Mouse (Mus musculus) liver, embryonic 16.5 days (tissue): ENCODE data around the gene Frat1. TPM values are rescaled to one million over a fixed set of nuclear protein-coding genes. Genes with fewer than 3 reads are reported as not detected.

Experiments used
- ATAC-seq: fragments of 200-750 bp; cut with Nextera tagmentation; 2 replicates; pipeline ENCODE4 v1.8.0; 2017; ENCODE audit warnings: low read depth, mild to moderate bottlenecking, moderate number of reproducible peaks, moderate library complexity
- H3K27ac ChIP-seq: fragments of 300-500 bp; sonication (generic); 2 replicates; pipeline ENCODE4 v1.5.1; 2014; ENCODE audit warnings: mild to moderate bottlenecking, low read length
- H3K27me3 ChIP-seq: fragments of 300-500 bp; sonication (generic); 2 replicates; pipeline ENCODE4 v1.6.1; 2014; ENCODE audit warnings: low read depth, low read length, mixed read lengths; ENCODE audit not compliant: control insufficient read depth, insufficient read depth
- H3K36me3 ChIP-seq: fragments of 300-500 bp; sonication (generic); 2 replicates; pipeline ENCODE4 v1.6.1; 2014; ENCODE audit warnings: mild to moderate bottlenecking; ENCODE audit not compliant: control insufficient read depth, insufficient read depth
- H3K4me1 ChIP-seq: fragments of 300-500 bp; sonication (generic); 2 replicates; pipeline ENCODE4 v1.6.1; 2014; ENCODE audit warnings: low read depth, low read length, mixed read lengths; ENCODE audit not compliant: control insufficient read depth
- H3K4me2 ChIP-seq: fragments of 300-500 bp; sonication (generic); 2 replicates; pipeline ENCODE4 v1.6.1; 2014; ENCODE audit warnings: low read depth, low read length, mixed read lengths
- H3K4me3 ChIP-seq: fragments of 300-500 bp; sonication (generic); 2 replicates; pipeline ENCODE4 v1.5.1; 2014; ENCODE audit warnings: low read depth, mild to moderate bottlenecking, low read length
- H3K9ac ChIP-seq: fragments of 300-500 bp; sonication (generic); 2 replicates; pipeline ENCODE4 v1.6.1; 2014; ENCODE audit warnings: low read depth, low read length
- H3K9me3 ChIP-seq: fragments of 300-500 bp; sonication (generic); replicated peaks from 2 replicates; pipeline ENCODE4 v1.6.1; 2016; ENCODE audit warnings: low read length; ENCODE audit not compliant: control insufficient read depth
- WGBS: fragments of 180-500 bp; shearing (Covaris S2); extraction: QIAGEN DNeasy Blood & Tissue Kit; methylation state at CpG from one replicate; pipeline ENCODE4 v1.1.7; 2014; ENCODE audit not compliant: insufficient replicate concordance; 5-methylcytosine and 5-hydroxymethylcytosine counted together
- polyA plus RNA-seq: library from polyadenylated mRNA; unstranded; fragments of >200 nt; fragmentation: Nextera tagmentation; extraction: Ambion mirVana; gene quantifications from 2 replicates; pipeline ENCODE4 v1.2.1, GENCODE M21; 2015

The Frat1 gene
- polyA plus RNA-seq, 1 experiment from 2014 or later: 8.3 TPM

GRCm38 (mm10) chr19:41822589-41822988 is 7.2 kb upstream of the Frat1 start:
- Histone ChIP-seq H3K36me3 (no peaks in the 10 kb centered on the region), H3K4me1 (peaks cover 6% of the 10 kb centered on the region), H3K9ac (no peak overlapping the region), H3K27me3 (no peaks in the 10 kb centered on the region), H3K27ac (no peak overlapping the region), H3K9me3 (no peaks in the 10 kb centered on the region), H3K4me2 (no peak overlapping the region), H3K4me3 (no peak overlapping the region)
- ATAC-seq: peak; percentile 30; the same call in 1 of the 2 replicates
- 27% methylated on average over 1 of the region's 1 CpGs for WGBS

DNA sequence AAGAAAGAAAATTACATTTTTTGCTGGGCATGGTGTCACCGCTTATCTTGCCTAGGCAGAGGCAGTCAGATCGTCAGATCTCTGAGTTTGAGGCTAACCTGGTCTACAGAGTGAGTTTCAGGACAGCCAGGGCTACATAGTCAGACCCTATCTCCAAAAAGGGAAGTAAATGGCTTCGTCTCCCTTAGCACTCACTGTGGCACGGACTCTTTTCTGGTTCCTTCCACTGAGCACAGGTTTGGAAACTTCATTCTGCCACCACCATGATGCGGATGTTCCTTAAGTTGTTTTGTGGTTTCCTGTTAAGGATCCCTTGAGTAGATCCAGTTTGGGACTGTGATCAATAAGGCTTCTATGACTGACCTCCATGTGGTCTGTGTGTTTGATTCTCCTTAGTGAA is 4.8 kb upstream of the Frat1 start:
- Histone ChIP-seq H3K27ac (no peak overlapping the region), H3K4me3 (no peak overlapping the region), H3K4me2 (no peak overlapping the region), H3K9me3 (no peaks in the 10 kb centered on the region), H3K9ac (no peak overlapping the region), H3K4me1 (peaks cover 13% of the 10 kb centered on the region), H3K27me3 (no peaks in the 10 kb centered on the region), H3K36me3 (no peaks in the 10 kb centered on the region)
- no peak for ATAC-seq
- WGBS: 45% methylated on average over 5 of the region's 5 CpGs

DNA sequence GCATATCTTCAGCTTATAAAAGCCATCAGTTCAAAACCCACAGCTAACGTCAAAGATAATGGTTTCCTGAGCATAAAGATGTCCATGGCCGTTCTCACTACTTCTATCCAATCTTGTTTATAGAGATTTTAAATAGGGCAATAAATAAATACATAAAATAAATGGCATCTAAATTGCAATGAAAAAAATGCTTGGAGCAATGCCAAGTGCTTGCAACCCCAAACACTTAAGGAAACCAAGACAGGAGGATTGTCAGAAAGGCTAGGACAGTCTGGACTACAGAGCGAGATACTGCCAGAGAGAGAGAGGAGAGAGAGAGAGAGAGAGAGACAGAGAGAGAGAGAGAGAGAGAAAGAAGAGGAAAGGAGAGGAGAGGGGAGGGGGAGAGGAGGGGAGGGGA is 3.2 kb upstream of the Frat1 start:
- Histone ChIP-seq H3K27me3 (no peaks in the 10 kb centered on the region), H3K9me3 (no peaks in the 10 kb centered on the region), H3K4me3 (no peak overlapping the region), H3K27ac (no peak overlapping the region), H3K36me3 (no peaks in the 10 kb centered on the region), H3K4me1 (peaks cover 17% of the 10 kb centered on the region), H3K4me2 (no peak overlapping the region), H3K9ac (no peak overlapping the region)
- WGBS: 44% methylated on average over 3 of the region's 3 CpGs
- no peak for ATAC-seq

DNA sequence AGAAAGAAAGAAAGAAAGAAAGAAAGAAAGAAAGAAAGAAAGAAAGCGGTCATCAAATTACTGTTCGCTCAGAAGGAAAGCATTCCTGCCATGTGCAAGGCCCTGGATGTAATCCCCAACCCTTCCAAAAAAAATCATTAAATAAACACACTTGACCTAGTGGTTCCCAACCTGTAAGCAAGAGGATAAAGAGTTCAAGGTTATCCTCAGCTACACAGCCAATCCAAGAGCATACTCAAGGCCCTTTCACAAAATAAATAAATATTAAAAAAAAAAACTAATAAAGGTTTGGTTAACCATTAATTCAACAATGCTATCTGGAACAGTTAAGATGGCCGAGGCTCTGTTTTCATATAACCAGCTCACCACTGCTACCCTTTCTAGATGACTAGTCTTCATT is 829 bp upstream of the Frat1 start:
- H3K27ac ChIP-seq: peak overlapping the region; percentile 96
- H3K36me3 ChIP-seq: no peaks in the 10 kb centered on the region
- no peaks in the 10 kb centered on the region for H3K27me3 ChIP-seq
- WGBS: 70% methylated on average over 3 of the region's 3 CpGs
- H3K4me3 ChIP-seq: peak overlapping the region; percentile 87
- peak overlapping the region; percentile 88 for H3K4me2 ChIP-seq
- H3K9ac ChIP-seq: peak overlapping the region; percentile 50; the same call in 1 of the 2 replicates
- H3K9me3 ChIP-seq: no peaks in the 10 kb centered on the region
- ATAC-seq: no peak
- peaks cover 36% of the 10 kb centered on the region for H3K4me1 ChIP-seq

DNA sequence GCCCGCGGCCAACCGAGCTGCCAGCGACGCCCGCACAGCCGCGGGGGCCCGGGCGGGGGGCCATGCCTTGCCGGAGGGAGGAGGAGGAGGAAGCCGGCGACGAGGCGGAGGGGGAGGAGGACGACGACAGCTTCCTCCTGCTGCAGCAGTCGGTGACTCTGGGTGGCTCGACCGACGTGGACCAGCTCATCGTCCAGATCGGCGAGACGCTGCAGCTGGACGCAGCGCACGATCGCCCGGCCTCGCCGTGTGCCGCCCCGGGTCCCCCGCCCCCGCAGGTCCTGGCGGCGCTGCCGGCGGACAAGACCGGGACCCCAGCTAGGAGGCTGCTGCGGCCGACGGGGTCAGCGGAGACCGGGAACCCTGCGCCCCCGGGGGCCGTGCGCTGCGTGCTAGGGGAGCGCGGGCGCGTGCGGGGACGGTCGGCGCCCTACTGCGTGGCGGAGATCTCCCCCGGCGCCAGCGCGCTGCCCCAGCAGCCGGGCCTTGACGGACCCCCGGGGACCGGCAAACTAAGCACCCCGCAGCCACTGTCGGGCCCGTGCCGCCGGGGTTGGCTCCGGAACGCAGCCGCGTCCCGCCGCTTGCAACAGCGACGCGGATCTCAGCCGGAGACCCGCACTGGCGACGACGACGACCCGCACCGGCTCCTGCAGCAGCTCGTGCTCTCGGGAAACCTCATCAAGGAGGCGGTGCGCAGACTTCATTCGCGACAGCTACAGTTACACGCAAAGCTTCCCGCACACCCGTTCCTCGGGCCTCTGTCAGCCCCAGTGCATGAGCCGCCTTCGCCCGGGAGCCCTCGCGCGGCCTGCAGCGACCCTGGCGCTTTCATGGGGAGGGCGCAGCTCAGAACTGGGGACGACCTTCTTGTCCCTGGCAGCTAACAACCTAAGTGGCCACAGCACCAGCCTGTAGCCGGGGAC is 599 bp downstream of the Frat1 start:
- no peaks in the 10 kb centered on the region for H3K36me3 ChIP-seq
- no peaks in the 10 kb centered on the region for H3K27me3 ChIP-seq
- H3K4me2 ChIP-seq: peak overlapping the region; percentile 88
- under 1% methylated on average over 104 of the region's 112 CpGs for WGBS
- ATAC-seq: peak; percentile 53
- no peaks in the 10 kb centered on the region for H3K9me3 ChIP-seq
- H3K4me1 ChIP-seq: peaks cover 40% of the 10 kb centered on the region
- H3K9ac ChIP-seq: peak overlapping the region; percentile 80
- H3K4me3 ChIP-seq: peak overlapping the region; percentile 87
- H3K27ac ChIP-seq: peak overlapping the region; percentile 96

DNA sequence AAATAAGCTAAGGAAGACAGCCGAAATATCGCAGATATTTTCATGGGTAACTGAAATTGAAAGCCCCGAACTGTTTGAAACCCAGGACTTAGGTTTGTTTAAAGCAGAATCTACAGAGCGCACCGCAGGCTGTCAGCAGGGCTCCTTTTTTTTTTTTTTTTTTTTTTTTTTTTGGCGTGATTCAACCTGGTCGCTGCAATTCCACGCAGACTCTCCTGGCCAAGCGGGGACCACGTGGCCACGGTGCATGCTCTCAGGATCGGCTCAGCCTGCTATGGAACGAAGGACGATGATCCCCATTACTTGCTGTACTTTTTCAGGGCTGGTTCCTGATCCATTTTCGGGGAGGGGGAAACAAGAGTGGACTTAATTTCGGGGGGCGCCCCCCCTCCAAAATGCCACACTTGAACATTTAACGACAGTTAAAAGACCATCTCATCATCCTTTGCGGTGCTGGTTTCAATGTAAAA is 1.4 kb downstream of the Frat1 start:
- Histone ChIP-seq H3K27me3 (no peaks in the 10 kb centered on the region), H3K4me2 (peak overlapping the region; percentile 88), H3K4me1 (peaks cover 47% of the 10 kb centered on the region), H3K9ac (peak overlapping the region; percentile 80), H3K27ac (peak overlapping the region; percentile 96), H3K36me3 (no peaks in the 10 kb centered on the region), H3K4me3 (peak overlapping the region; percentile 87), H3K9me3 (no peaks in the 10 kb centered on the region)
- 1% methylated on average over 18 of the region's 19 CpGs for WGBS
- ATAC-seq: no peak

DNA sequence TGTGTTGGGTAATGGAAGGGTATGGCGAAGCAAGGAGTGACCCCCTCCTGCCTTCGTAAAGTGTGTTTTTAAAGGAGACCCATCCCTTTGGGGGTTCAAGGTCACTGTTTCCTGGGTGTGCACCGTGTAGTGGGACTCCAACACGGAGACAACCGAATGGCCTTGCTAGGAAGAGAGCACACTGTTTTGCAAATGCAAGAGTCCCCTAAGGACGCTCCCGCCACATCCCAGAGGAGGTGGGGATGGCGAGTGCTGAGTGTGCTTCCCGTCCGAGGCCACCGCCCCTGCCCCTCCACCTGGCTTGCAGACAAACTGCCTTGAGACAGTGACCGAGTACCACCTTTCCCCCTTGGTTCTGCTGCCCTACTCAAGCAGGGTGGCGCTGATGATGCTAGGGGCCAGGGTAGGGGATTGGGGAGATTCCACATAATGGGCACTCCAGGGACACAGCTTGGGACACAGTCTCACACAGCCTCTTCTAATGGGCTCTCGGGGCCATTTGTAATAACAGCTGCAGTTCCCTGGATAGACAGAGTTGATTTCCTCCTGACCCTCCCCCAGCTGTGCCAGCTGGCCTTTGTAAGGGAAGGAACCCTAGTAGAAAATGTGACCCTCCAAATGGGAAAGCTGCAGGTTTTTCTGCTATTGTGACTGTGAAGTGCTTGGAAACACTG is 2.1 kb downstream of the Frat1 start:
- Histone ChIP-seq H3K36me3 (no peaks in the 10 kb centered on the region), H3K27me3 (no peaks in the 10 kb centered on the region), H3K4me1 (peaks cover 54% of the 10 kb centered on the region), H3K9ac (peak overlapping the region; percentile 80), H3K9me3 (no peaks in the 10 kb centered on the region), H3K4me2 (peak overlapping the region; percentile 88), H3K4me3 (peak overlapping the region; percentile 87), H3K27ac (peak overlapping the region; percentile 54)
- no peak for ATAC-seq
- 19% methylated on average over 14 of the region's 14 CpGs for WGBS

DNA sequence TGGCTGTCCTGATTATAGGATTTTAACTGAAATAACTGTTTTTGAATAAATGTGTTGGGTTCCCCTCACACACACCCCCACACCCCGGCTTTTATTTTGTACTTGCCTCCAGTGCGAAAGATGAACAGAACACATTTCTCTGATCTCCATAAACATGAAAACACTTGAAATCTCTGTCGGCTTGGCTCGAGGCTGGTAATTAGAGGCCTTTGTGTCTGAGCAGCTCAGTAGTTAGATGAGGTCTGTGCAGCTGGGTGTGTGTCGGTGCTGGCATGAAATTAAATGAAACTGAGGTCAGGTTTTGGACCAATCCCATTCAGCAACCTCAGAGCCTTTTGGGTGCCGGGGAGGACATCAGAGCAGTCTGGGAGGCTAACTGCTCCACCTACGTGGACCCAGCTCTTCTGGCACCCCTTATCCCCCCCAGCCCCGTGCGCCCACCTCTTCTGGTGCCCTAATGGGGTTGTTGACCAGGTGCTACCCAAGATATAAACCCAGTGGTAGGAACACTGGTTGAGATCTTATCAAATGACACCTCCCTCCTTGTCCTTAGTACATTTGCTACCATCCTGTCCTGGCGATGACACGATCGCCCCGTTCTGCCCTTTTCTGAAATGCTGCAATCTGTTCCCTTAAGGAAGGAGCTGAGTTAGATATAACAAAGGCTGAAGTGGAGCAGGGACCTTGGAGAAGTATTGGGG is 2.9 kb downstream of the Frat1 start:
- Histone ChIP-seq H3K27me3 (no peaks in the 10 kb centered on the region), H3K4me1 (peaks cover 62% of the 10 kb centered on the region), H3K36me3 (no peaks in the 10 kb centered on the region), H3K9ac (peak overlapping the region; percentile 8; the same call in 1 of the 2 replicates), H3K4me3 (peak overlapping the region; percentile 87), H3K9me3 (no peaks in the 10 kb centered on the region), H3K4me2 (peak overlapping the region; percentile 88), H3K27ac (peak overlapping the region; percentile 18; the same call in 1 of the 2 replicates)
- ATAC-seq: no peak
- WGBS: 40% methylated on average over 13 of the region's 13 CpGs
